Mouse (Mus musculus) MEL (cell line): ENCODE results near the gene Utp20. TPM values are rescaled to one million over a fixed set of nuclear protein-coding genes. Genes with fewer than 3 reads are reported as not detected.

Experiments
- DNase-seq: peaks from one replicate; pipeline ENCODE4 v3.0.0; 2011; ENCODE audit warnings: low read depth, low spot score
- H3K27ac ChIP-seq: 2 replicates; pipeline ENCODE4 v1.5.1; 2012; ENCODE audit warnings: low read depth, mild to moderate bottlenecking, control low read depth, low read length, moderate library complexity; ENCODE audit not compliant: control insufficient read depth
- H3K27me3 ChIP-seq, 2 experiments: fragments of 150-350 bp in 1 of 2; sonication (generic) in 1 of 2; 2 replicates each; pipeline ENCODE4 v1.6.1; 2012; ENCODE audit warnings: low read length in 2 of 2, mild to moderate bottlenecking in 2 of 2, improper control_type of control experiment in 1 of 2, moderate library complexity in 1 of 2; ENCODE audit not compliant: insufficient read depth in 2 of 2, control insufficient read depth in 1 of 2
- H3K36me3 ChIP-seq, 2 experiments: 2 replicates each; pipeline ENCODE4 v1.6.1; 2012 to 2014; ENCODE audit warnings: low read length in 2 of 2, improper control_type of control experiment in 1 of 2, inconsistent platforms in 1 of 2, mild to moderate bottlenecking in 1 of 2; ENCODE audit not compliant: insufficient read depth in 2 of 2, control insufficient read depth in 1 of 2
- H3K4me1 ChIP-seq, 2 experiments: fragments of 150-350 bp in 1 of 2; sonication (generic) in 1 of 2; 2 replicates each; pipeline ENCODE4 v1.6.1; 2012; ENCODE audit warnings: low read length in 2 of 2, improper control_type of control experiment in 1 of 2, mild to moderate bottlenecking in 1 of 2; ENCODE audit not compliant: insufficient read depth in 2 of 2, control insufficient read depth in 1 of 2
- H3K4me3 ChIP-seq, 2 experiments: fragments of 150-350 bp in 1 of 2; sonication (generic) in 1 of 2; 2 replicates each; pipeline ENCODE4 v1.5.1; 2012; ENCODE audit warnings: low read depth in 2 of 2, low read length in 2 of 2, mild to moderate bottlenecking in 2 of 2, moderate library complexity in 2 of 2, control low read depth in 1 of 2, improper control_type of control experiment in 1 of 2; ENCODE audit not compliant: control insufficient read depth in 1 of 2, insufficient read depth in 1 of 2
- H3K79me2 ChIP-seq: 2 replicates; pipeline ENCODE4 v1.6.1; 2012; ENCODE audit warnings: mild to moderate bottlenecking, low read length, moderate library complexity; ENCODE audit not compliant: control insufficient read depth, poor library complexity, insufficient read depth
- H3K9ac ChIP-seq: 2 replicates; pipeline ENCODE4 v1.6.1; 2012; ENCODE audit warnings: low read depth, mild to moderate bottlenecking, control low read depth, low read length, moderate library complexity; ENCODE audit not compliant: control insufficient read depth, poor library complexity, severe bottlenecking
- H3K9me3 ChIP-seq: fragments of 150-350 bp; sonication (generic); replicated peaks from 2 replicates; pipeline ENCODE4 v1.6.1; 2012; ENCODE audit warnings: mild to moderate bottlenecking, low read length, improper control_type of control experiment, moderate library complexity; ENCODE audit not compliant: insufficient read depth
- CHD1 ChIP-seq: IDR thresholded peaks from 2 replicates; pipeline ENCODE4 v1.6.1; 2012; ENCODE audit warnings: low read depth, mild to moderate bottlenecking, inconsistent platforms, low read length, improper control_type of control experiment
- CHD2 ChIP-seq: IDR thresholded peaks from 2 replicates; pipeline ENCODE4 v1.6.1; 2011; ENCODE audit warnings: low read length, improper control_type of control experiment
- CTCF ChIP-seq, 3 experiments: IDR thresholded peaks in 2 of 3; conservative IDR thresholded peaks in 1 of 3; 2 replicates each; pipeline ENCODE4 v1.5.1; 2011 to 2012; ENCODE audit warnings: low read length in 3 of 3, low read depth in 2 of 3, mild to moderate bottlenecking in 2 of 3, improper control_type of control experiment in 1 of 3, inconsistent platforms in 1 of 3, mixed read lengths in 1 of 3, moderate library complexity in 1 of 3; ENCODE audit not compliant: control insufficient read depth in 1 of 3, insufficient read depth in 1 of 3, poor library complexity in 1 of 3, severe bottlenecking in 1 of 3
- E2F4 ChIP-seq: IDR thresholded peaks from 2 replicates; pipeline ENCODE4 v1.6.1; 2011; ENCODE audit warnings: low read depth, low read length, improper control_type of control experiment, borderline replicate concordance
- ELF1 ChIP-seq: IDR thresholded peaks from 2 replicates; pipeline ENCODE4 v1.6.1; 2014; ENCODE audit warnings: low read depth, mild to moderate bottlenecking, inconsistent platforms, low read length, improper control_type of control experiment, moderate library complexity
- EP300 ChIP-seq, 2 experiments: IDR thresholded peaks; 2 replicates each; pipeline ENCODE4 v1.6.1; 2011; ENCODE audit warnings: improper control_type of control experiment in 2 of 2, low read length in 2 of 2, low read depth in 1 of 2, mild to moderate bottlenecking in 1 of 2
- GABPA ChIP-seq: IDR thresholded peaks from 2 replicates; pipeline ENCODE4 v1.6.1; 2012; ENCODE audit warnings: low read depth, mild to moderate bottlenecking, inconsistent platforms, low read length, improper control_type of control experiment, moderate library complexity
- GATA1 ChIP-seq: IDR thresholded peaks from 2 replicates; pipeline ENCODE4 v1.6.1; 2011; ENCODE audit warnings: low read depth, low read length, improper control_type of control experiment
- HCFC1 ChIP-seq: IDR thresholded peaks from 2 replicates; pipeline ENCODE4 v1.6.1; 2012; ENCODE audit warnings: low read depth, mild to moderate bottlenecking, inconsistent platforms, low read length, improper control_type of control experiment, moderate library complexity
- JUND ChIP-seq: IDR thresholded peaks from 2 replicates; pipeline ENCODE4 v1.6.1; 2011; ENCODE audit warnings: low read depth, mild to moderate bottlenecking, improper control_type of control experiment, low read length
- KAT2A ChIP-seq: conservative IDR thresholded peaks from 2 replicates; pipeline ENCODE4 v1.6.1; 2012; ENCODE audit warnings: low read depth, low read length, improper control_type of control experiment, inconsistent platforms
- MAFK ChIP-seq: IDR thresholded peaks from 2 replicates; pipeline ENCODE4 v1.6.1; 2011; ENCODE audit warnings: low read depth, mild to moderate bottlenecking, low read length, improper control_type of control experiment, borderline replicate concordance
- MAX ChIP-seq: IDR thresholded peaks from 2 replicates; pipeline ENCODE4 v1.6.1; 2011; ENCODE audit warnings: low read length, improper control_type of control experiment
- MAZ ChIP-seq: IDR thresholded peaks from 2 replicates; pipeline ENCODE4 v1.6.1; 2012; ENCODE audit warnings: low read depth, mild to moderate bottlenecking, inconsistent platforms, low read length, improper control_type of control experiment
- MXI1 ChIP-seq: IDR thresholded peaks from 2 replicates; pipeline ENCODE4 v1.6.1; 2011; ENCODE audit warnings: mild to moderate bottlenecking, low read depth, low read length, improper control_type of control experiment
- MYC ChIP-seq: IDR thresholded peaks from 2 replicates; pipeline ENCODE4 v1.6.1; 2011; ENCODE audit warnings: low read depth, mild to moderate bottlenecking, low read length, improper control_type of control experiment, moderate library complexity
- NELFE ChIP-seq: IDR thresholded peaks from 2 replicates; pipeline ENCODE4 v1.6.1; 2011; ENCODE audit warnings: low read depth, low read length, improper control_type of control experiment
- NRF1 ChIP-seq: IDR thresholded peaks from 2 replicates; pipeline ENCODE4 v1.6.1; 2014; ENCODE audit warnings: low read depth, mild to moderate bottlenecking, inconsistent platforms, low read length, improper control_type of control experiment, moderate library complexity; ENCODE audit not compliant: poor library complexity, insufficient read depth, severe bottlenecking
- POLR2A ChIP-seq, 2 experiments: IDR thresholded peaks; 2 replicates each; pipeline ENCODE4 v1.6.1; 2011 to 2012; ENCODE audit warnings: low read length in 2 of 2, mild to moderate bottlenecking in 2 of 2, control low read depth in 1 of 2, improper control_type of control experiment in 1 of 2, low read depth in 1 of 2, moderate library complexity in 1 of 2; ENCODE audit not compliant: control insufficient read depth in 1 of 2, insufficient read depth in 1 of 2, poor library complexity in 1 of 2
- POLR2AphosphoS2 ChIP-seq: IDR thresholded peaks from 2 replicates; pipeline ENCODE4 v1.6.1; 2011; ENCODE audit warnings: low read length, improper control_type of control experiment
- POLR2AphosphoS5 ChIP-seq: IDR thresholded peaks from 2 replicates; pipeline ENCODE4 v1.6.1; 2012; ENCODE audit warnings: low read depth, borderline replicate concordance, mild to moderate bottlenecking, inconsistent platforms, low read length, moderate library complexity, mixed read lengths
- SIN3A ChIP-seq: IDR thresholded peaks from 2 replicates; pipeline ENCODE4 v1.6.1; 2012; ENCODE audit warnings: low read length, improper control_type of control experiment, inconsistent platforms
- SMC3 ChIP-seq: IDR thresholded peaks from 2 replicates; pipeline ENCODE4 v1.6.1; 2011; ENCODE audit warnings: low read depth, low read length, improper control_type of control experiment
- TAL1 ChIP-seq: IDR thresholded peaks from 2 replicates; pipeline ENCODE4 v1.6.1; 2012; ENCODE audit warnings: mild to moderate bottlenecking, inconsistent platforms, low read length, moderate library complexity, mixed read lengths
- TBP ChIP-seq: IDR thresholded peaks from 2 replicates; pipeline ENCODE4 v1.8.0; 2011; ENCODE audit warnings: low read depth, low read length, improper control_type of control experiment
- TCF12 ChIP-seq: IDR thresholded peaks from 2 replicates; pipeline ENCODE4 v1.6.1; 2014; ENCODE audit warnings: low read depth, mild to moderate bottlenecking, inconsistent platforms, low read length, improper control_type of control experiment, moderate library complexity
- UBTF ChIP-seq: IDR thresholded peaks from 2 replicates; pipeline ENCODE4 v1.6.1; 2012; ENCODE audit warnings: low read depth, mild to moderate bottlenecking, inconsistent platforms, low read length, improper control_type of control experiment, moderate library complexity, borderline replicate concordance; ENCODE audit not compliant: insufficient read depth
- USF2 ChIP-seq, 2 experiments: IDR thresholded peaks; 2 replicates each; pipeline ENCODE4 v1.6.1; 2011 to 2012; ENCODE audit warnings: improper control_type of control experiment in 2 of 2, low read length in 2 of 2, borderline replicate concordance in 1 of 2, inconsistent platforms in 1 of 2, low read depth in 1 of 2, mild to moderate bottlenecking in 1 of 2; ENCODE audit not compliant: insufficient read depth in 1 of 2
- ZC3H11A ChIP-seq: IDR thresholded peaks from 2 replicates; pipeline ENCODE4 v1.6.1; 2012; ENCODE audit warnings: low read depth, mild to moderate bottlenecking, inconsistent platforms, low read length, improper control_type of control experiment
- ZKSCAN1 ChIP-seq: IDR thresholded peaks from 2 replicates; pipeline ENCODE4 v1.6.1; 2012; ENCODE audit warnings: low read depth, mild to moderate bottlenecking, inconsistent platforms, low read length, improper control_type of control experiment, moderate library complexity
- ZNF384 ChIP-seq: IDR thresholded peaks from 2 replicates; pipeline ENCODE4 v1.6.1; 2012; ENCODE audit warnings: low read depth, mild to moderate bottlenecking, inconsistent platforms, low read length, improper control_type of control experiment
- polyA plus RNA-seq, 2 experiments: library from polyadenylated mRNA; stranded (reverse) in 1 of 2; unstranded in 1 of 2; fragments of >175 nt in 1 of 2; fragments of >200 nt in 1 of 2; gene quantifications; 2 replicates each; pipeline versions ENCODE4 v1.2.1 to v1.2.4; 2012; ENCODE audit warnings: low replicate concordance in 2 of 2, low read depth in 1 of 2; ENCODE audit not compliant: insufficient read length in 2 of 2, insufficient read depth in 1 of 2, missing spikeins in 1 of 2
- total RNA-seq: library from RNA; depleted of rRNA; stranded (reverse); fragments of 300-350 nt; gene quantifications from 2 replicates; pipeline ENCODE4 v1.2.3, GENCODE M21; 2012

Utp20 gene
- total and polyA plus RNA-seq, 3 experiments = 56.5 to 138 (median 62.8) TPM

- H3K4me3 ChIP-seq = no peak overlapping the region
- H3K27me3 ChIP-seq = no peaks in the 10 kb centered on the region
- DNase-seq = peak; percentile 34
- peak overlapping the region; percentile 86 for H3K27ac ChIP-seq
- peaks cover 27 to 28% of the 10 kb centered on the region in 2 experiments for H3K36me3 ChIP-seq
- no peaks in the 10 kb centered on the region for H3K9me3 ChIP-seq
- no peak for TF ChIP-seq HCFC1
- no peak for TF ChIP-seq MXI1
- no peak for TF ChIP-seq EP300 (IDR thresholded peaks at IDR 0.05; ENCODE audit: low read depth in 1 of 2, low read length in 2 of 2)
- TF ChIP-seq CHD2 = no peak
- TF ChIP-seq TAL1 = no peak
- TF ChIP-seq NRF1 = no peak
- no peak for TF ChIP-seq ZNF384
- TF ChIP-seq MAX = no peak
- TF ChIP-seq TBP = no peak
- no peak for TF ChIP-seq ELF1
- no peak for TF ChIP-seq CHD1
- TF ChIP-seq GATA1 = no peak
- no peak for TF ChIP-seq JUND
- TF ChIP-seq UBTF = no peak
- TF ChIP-seq E2F4 = no peak
- no peak for TF ChIP-seq CTCF (IDR thresholded peaks at IDR 0.05 in 2 of 3, conservative IDR thresholded peaks at IDR 0.05 in 1 of 3; ENCODE audit: control insufficient read depth in 1 of 3, insufficient read depth in 1 of 3, low read depth in 2 of 3, low read length in 3 of 3, poor library complexity in 1 of 3, severe bottlenecking in 1 of 3)
- TF ChIP-seq MYC = no peak
- TF ChIP-seq MAFK = no peak
- no peak overlapping the region; the same call in 1 of the 2 replicates for H3K9ac ChIP-seq
- no peaks in the 10 kb centered on the region for H3K79me2 ChIP-seq
- H3K4me1 ChIP-seq = peaks cover 16 to 24% of the 10 kb centered on the region in 2 experiments
Observed at GRCm38 (mm10) chr10:88769676-88770075, 56.9 kb downstream of the Utp20 start.

GRCm38 (mm10) chr10:88768961-88769360 lies 57.6 kb downstream of the Utp20 start:
- H3K36me3 ChIP-seq = peaks cover 27 to 28% of the 10 kb centered on the region in 2 experiments
- H3K27me3 ChIP-seq = no peaks in the 10 kb centered on the region
- no peaks in the 10 kb centered on the region for H3K9me3 ChIP-seq
- no peak overlapping the region for H3K4me3 ChIP-seq
- peak; percentile 78 for DNase-seq
- H3K9ac ChIP-seq = peak overlapping the region; percentile 15
- H3K4me1 ChIP-seq = peaks cover 16 to 24% of the 10 kb centered on the region in 2 experiments
- peak overlapping the region; percentile 86 for H3K27ac ChIP-seq
- no peaks in the 10 kb centered on the region for H3K79me2 ChIP-seq
- no peak for TF ChIP-seq ZC3H11A
- 0 out of 2 replicates have a peak, but pooled peaks have one; percentile 36 for TF ChIP-seq HCFC1
- peak; percentile 41; the same call in 1 of the 2 replicates for TF ChIP-seq MYC
- no peak for TF ChIP-seq GABPA
- no peak for TF ChIP-seq ZKSCAN1
- TF ChIP-seq CHD2 = peak; percentile 22; the same call in 1 of the 2 replicates
- no peak for TF ChIP-seq MAZ
- TF ChIP-seq TCF12 = peak; percentile 85
- TF ChIP-seq USF2 (IDR thresholded peaks at IDR 0.05; ENCODE audit: borderline replicate concordance in 1 of 2, insufficient read depth in 1 of 2, low read depth in 1 of 2, low read length in 2 of 2) = no peak
- no peak for TF ChIP-seq NELFE
- 0 out of 2 replicates have a peak, but pooled peaks have one; percentile 30 for TF ChIP-seq POLR2AphosphoS2
- TF ChIP-seq KAT2A = peak; percentile 39
- TF ChIP-seq CTCF (IDR thresholded peaks at IDR 0.05 in 2 of 3, conservative IDR thresholded peaks at IDR 0.05 in 1 of 3; ENCODE audit: control insufficient read depth in 1 of 3, insufficient read depth in 1 of 3, low read depth in 2 of 3, low read length in 3 of 3, poor library complexity in 1 of 3, severe bottlenecking in 1 of 3) = no peak
- no peak for TF ChIP-seq POLR2A (IDR thresholded peaks at IDR 0.05; ENCODE audit: control insufficient read depth in 1 of 2, insufficient read depth in 1 of 2, low read depth in 1 of 2, low read length in 2 of 2, poor library complexity in 1 of 2)
- TF ChIP-seq POLR2AphosphoS5 = no peak
- no peak for TF ChIP-seq SMC3
- TF ChIP-seq CHD1 = no peak
- TF ChIP-seq ZNF384 = no peak
- TF ChIP-seq MXI1 = peak; percentile 62; the same call in 1 of the 2 replicates
- no peak for TF ChIP-seq MAX
- peak; percentile 88 for TF ChIP-seq SIN3A
